Mouse (Mus musculus) WW6 (cell line): ENCODE measurements around the gene Focad.

Experiments used
- DNase-seq: peaks from one replicate; pipeline ENCODE4 v3.0.0-alpha.2; 2013; ENCODE audit warnings: low read depth, low spot score

Focad gene

DNA sequence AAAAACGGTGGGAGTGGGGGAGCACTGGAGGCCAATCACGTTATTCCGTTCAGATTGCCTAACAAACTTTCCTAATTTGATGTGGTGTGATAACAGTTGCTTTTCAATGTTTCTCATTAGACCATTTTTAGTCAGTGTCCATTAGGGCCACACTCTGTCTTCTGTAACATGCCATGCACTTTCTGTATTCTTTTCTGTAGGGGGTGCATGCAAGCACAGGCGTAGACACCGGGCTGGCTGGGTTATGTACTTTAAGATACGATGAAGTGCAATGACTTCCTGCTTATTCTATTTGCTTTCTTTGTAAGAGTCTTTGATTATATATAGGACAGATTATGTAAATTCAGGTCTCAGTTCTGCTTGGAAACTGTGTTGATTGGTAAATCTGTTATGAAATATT lies 116.2 kb downstream of the Focad start:
- no peak for DNase-seq

DNA sequence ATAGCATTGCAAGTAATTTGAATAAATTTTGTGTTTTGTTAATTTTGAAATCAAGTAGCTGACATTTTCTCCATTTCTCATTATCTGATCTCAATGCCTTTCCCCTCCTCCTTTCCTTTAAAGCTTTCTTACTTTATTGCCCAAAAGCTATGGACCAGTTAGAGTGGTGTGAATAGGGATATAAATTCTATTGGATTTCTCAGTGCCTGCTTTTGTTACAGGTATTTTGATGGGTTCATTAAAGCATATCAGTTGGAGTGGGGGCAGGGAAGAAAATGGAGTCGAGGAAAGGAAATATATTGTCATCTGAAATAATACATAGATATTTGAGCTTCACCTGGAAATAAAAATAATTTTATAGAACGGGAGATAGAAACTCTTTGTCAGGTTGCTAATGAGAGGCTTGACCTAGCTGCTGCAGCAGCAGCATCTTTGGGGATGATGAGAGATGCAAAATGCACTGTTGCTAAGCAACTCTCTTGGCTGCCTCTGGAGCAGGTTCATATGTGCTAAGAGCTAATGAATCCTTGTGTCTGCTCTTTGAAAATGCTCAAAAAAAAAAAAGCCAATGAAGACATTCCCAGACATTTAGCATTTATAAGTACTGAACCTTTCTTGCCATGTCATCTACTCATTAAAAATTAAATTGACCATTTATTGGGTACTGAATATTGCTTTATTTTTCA lies 116.9 kb downstream of the Focad start:
- DNase-seq = no peak

DNA sequence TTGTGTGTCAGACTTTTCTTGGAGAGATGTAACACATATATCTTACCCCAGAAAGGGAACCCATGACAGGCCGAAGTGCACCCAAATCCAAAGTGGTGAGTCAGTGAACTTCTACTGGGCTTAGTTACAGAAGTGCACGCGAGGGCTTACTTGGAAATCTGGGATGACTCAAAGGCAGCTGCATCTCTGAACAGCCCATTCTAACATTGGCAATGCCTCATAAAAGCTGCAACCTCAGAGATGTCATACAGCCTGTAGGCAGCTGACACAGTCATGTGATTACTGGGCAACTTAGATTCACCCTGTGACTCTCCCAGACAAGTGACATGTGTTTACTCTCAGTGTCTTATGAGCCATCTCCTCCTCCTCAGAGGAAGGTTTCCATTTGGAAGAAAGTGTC lies 119.5 kb downstream of the Focad start:
- DNase-seq = no peak

DNA sequence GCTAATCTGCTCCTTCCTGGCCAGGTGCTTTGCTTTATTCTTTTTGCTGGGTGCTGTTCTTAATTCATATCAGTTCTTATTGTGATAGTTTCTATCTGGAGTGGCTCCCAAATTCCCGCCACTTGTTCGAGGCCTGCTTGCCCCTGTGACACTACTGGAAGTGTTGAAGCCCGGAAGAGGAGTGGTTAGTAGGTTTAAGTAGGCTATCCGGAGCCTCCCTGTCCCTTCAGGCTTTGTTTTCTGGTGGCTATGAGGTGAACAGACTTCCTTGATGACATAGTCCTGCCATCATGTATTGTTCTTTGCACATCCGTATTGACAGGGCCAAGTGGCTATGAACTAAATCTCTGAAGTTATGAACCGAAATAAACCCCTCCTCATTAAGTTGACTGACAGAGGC lies 123.9 kb downstream of the Focad start:
- no peak for DNase-seq

DNA sequence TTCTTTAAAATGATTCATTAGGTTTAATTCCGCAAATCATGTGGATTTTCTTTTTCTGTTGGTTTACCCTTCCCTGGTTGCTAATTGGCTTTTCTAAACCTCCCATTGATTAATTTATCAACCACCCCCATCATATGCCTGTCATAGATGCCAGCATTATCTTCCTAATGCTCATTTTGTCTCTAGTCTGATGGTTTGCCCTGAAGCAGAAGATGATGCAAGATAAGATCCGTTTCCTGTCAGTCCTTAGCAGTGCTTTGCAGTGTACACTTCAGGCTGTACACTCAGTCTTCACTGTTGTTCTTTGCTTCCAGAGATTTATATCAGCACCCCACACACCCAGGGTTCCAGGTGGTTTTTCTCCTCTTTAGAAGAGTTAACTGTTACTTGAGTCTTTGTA lies 124.4 kb downstream of the Focad start:
- DNase-seq = no peak

GRCm38 (mm10) chr4:88231375-88231774 lies 136.9 kb downstream of the Focad start:
- DNase-seq = no peak

DNA sequence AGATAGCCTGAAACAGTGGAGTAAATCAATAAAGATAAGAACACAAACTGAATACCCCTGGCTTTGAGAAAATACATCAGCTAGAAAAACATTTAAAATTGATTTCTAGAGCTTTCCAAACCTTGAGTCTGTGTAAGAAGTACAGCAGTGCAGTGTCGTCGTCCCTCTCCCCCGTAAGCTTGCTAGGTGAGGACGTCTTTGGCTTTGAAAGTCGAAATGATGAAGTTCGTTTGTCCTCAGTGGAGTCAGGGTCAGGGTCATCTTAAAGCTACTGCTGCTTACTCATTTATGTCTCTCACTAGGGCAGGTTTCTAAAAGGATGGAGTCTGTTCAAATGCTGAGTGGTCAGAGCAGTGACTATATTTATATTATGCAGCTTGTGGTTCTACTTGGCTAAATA lies 141.5 kb downstream of the Focad start:
- DNase-seq = no peak

DNA sequence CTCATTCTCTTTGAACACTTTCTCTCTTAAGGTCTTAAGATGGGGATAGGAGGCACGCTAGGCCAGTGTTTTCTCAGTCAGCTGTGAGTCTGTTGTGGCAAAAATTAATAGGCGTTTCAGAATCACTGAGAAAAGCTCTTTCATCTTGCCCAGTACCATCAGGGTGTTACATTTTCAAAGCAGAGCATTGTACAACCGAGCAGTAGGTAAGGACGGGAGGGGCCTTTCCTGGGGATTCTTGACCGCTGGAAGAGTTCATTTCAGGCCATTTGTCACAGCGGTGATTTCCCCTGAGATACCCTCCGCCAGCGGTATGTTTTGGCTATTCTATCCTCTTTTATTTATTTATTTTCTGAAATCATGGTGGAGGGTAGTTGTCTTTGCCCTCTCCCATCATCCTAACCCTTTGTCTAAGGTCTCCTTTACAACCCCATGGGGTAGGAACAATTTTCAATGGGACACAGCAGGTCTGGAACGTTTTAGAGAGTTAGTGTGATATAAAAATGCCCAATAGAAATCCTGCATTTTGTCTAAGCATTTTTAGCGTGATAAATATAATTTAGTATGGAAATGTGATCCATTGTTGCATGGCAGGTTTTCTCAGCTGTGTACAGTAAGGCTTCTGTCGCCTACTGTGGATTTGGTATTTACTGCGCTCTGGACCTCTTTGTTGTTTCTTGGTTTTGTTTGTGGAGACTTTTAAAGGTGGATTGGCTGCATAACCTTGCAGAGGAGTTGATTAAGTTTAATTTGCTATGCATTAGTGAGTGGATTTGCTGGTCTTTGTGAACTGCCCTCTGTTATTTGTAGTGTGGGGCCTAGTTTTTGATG lies 142.7 kb downstream of the Focad start:
- no peak for DNase-seq

DNA sequence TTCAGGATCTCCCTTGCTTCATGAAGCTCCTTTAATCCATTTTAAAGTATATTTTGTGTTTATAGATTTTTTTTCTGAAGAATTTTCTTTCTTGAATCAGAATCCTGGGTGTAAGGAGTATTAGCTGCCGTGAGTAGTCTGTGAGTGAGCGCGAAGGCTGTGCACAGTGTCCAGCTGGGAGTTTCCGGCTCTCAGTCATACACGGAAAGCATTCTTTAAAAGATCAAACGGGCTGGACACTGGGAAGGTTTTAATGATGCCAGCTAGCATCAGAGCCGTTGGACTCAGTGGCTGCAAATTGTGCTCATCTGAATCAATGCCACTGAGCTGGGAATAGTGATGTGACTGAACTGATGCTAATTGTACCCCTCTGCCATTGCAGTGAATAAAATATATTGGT lies 143.9 kb downstream of the Focad start:
- DNase-seq = no peak

DNA sequence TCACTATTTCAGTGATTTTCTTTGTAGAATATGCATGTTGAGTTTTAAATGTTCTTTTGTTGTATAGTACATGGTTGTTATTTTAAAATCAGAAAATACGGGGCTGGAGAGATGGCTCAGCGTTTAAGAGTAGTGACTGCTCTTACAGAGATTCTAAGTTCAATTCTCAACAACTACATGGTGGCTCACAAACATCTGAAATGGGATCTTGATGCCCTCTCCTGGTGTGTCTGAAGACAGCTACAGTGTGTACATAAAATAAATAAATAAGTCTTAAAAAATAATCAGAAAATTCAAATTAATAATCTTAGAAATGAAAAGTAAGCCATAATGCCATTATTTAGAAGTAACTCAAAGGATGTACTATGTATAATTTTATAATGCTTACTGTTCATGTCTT lies 149.4 kb downstream of the Focad start:
- DNase-seq = no peak

DNA sequence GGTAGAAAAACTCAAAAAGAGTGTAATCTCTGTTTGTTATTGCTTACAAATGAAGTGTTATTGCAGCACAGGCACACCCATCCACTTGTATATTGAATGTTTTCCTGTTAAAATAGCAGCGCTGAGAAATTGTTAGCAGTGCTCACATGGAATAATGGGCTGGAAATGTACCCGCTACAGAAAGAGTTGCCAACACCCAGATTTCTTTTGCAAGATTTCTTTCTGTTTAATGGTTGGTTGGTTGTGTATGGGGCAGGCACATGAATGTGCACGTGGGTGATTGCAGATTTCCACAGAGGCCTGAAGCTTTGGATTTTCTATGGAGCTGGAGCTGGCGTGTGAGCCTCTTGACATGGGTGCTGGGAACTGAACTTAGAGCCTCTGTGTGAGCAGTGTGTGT lies 151.1 kb downstream of the Focad start:
- no peak for DNase-seq

- no peak for DNase-seq
These were observed 166.9 kb downstream of the Focad start for GRCm38 (mm10) chr4:88261349-88261748.

DNA sequence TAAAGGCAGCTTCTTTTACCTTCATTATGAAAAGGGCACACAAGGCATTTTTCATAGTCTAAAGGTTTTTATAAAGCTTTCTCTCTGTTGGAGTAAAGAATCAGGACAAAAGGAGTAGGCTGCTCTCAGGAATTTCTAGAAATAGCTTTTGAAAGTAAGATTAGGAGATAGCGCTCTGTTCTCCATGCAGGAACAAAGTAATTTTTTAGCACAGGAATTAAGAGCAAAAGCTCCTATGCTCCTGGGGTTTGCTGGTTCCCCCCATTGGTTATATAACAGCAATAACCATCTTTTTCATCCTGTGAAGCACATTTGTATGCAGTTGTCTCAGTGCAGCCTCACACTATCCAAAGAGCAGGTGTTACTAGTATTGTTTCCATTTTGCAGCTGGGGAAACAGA lies 170.1 kb downstream of the Focad start:
- no peak for DNase-seq

GRCm38 (mm10) chr4:88270408-88271067 lies 176.1 kb downstream of the Focad start:
- no peak for DNase-seq

- DNase-seq = no peak
These were observed 181.2 kb downstream of the Focad start for GRCm38 (mm10) chr4:88275571-88276041.

- DNase-seq = no peak
These were observed 181.8 kb downstream of the Focad start for GRCm38 (mm10) chr4:88276058-88276734.

DNA sequence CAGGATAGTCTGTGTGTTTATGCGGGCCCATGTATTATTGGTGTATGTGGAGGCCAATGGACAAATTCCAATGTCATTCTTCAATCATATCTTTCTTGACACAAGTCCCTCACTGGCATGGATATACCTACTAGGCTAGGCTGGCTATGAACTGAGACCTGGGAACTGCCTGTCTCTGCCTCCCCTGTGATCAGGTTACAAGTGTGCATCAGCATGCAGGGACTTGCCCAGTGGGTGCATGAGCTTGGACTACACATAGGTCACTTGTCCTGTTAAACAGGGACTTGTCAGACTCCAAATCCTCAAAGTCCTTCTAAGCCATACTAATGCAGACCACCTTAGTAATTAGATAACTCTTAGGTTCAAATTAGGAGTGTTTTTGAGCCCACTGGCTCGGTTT lies 184.1 kb downstream of the Focad start:
- no peak for DNase-seq

DNA sequence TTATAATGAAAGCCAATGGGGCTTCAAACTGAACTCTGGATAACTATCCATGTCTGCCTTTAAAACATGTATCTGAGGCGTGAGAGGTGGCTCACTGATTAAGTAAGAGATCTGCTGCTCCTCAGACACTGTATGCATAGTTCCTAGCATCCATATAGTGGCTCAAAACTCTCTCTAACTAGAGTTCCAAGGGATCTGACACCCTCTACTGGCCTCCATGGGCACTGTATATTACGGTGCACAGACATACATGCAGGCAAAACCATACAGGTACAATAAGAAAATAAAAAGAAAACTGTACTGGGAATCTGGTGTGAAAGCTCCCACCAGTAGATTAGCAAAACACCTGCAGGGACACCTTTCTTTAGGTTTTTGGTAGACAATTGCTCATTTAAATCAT lies 186.1 kb downstream of the Focad start:
- no peak for DNase-seq

- no peak for DNase-seq
These were observed 201.1 kb downstream of the Focad start for GRCm38 (mm10) chr4:88295537-88295936.

- DNase-seq = no peak
These were observed 205.1 kb downstream of the Focad start for GRCm38 (mm10) chr4:88299551-88299950.

GRCm38 (mm10) chr4:88300832-88301621 lies 206.6 kb downstream of the Focad start:
- DNase-seq = no peak
